Mouse (Mus musculus): ENCODE data around the gene Gm10959.

GRCm38 (mm10) chr3:122876870-122877269, 42.3 kb downstream of the Gm10959 start:
- no peak for TF ChIP-seq POLR2A (IDR thresholded peaks at IDR 0.05; ENCODE audit: low read depth, low read length)
- TF ChIP-seq CTCF (IDR thresholded peaks at IDR 0.05; ENCODE audit: borderline replicate concordance, insufficient read depth, low read length) = no peak
